Mouse (Mus musculus) heart, postnatal 25 days (tissue): ENCODE measurements at regions not wholly inside any gene's neighbourhood (a gene's known extent, or its start where the extent isn't known, plus 50 kb on each side); places are given as distances from the start of the nearest gene placed in this dataset.
"Not testable (repeated sequence)": the region's sequence is repeated elsewhere in the genome, so short reads cannot be mapped to it uniquely, and the experiment has no call there.

Experiments used
- DNase-seq: peaks from one replicate; pipeline ENCODE4 v3.0.0; 2022; ENCODE audit warnings: low spot score
- intact Hi-C: fragments of 180-260 bp; cut with DNase I; formaldehyde crosslinking; loops from one replicate; pipeline ENCODE4 v1.15.1; 2025

DNA sequence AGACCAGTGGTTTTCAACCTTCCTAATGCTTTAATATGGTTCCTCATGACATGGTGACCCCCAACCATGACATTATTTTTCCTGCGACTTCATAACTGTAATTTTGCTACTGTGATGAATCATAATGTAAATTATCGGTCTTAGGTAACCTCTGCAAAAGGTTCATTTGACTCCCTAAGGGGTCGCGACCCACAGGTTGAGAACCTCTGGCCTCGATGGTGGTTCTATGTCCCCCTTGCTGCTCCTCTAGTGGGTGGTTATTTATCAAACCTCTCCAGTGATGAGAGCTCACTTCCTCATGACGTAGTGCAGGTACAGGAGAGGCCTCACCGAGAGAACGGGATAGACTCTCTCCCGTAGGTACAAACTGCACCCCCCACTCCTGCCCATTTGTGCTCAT is 158.9 kb downstream of the Opa1 start:
- intact Hi-C loops: no loop called here
- no peak for DNase-seq

DNA sequence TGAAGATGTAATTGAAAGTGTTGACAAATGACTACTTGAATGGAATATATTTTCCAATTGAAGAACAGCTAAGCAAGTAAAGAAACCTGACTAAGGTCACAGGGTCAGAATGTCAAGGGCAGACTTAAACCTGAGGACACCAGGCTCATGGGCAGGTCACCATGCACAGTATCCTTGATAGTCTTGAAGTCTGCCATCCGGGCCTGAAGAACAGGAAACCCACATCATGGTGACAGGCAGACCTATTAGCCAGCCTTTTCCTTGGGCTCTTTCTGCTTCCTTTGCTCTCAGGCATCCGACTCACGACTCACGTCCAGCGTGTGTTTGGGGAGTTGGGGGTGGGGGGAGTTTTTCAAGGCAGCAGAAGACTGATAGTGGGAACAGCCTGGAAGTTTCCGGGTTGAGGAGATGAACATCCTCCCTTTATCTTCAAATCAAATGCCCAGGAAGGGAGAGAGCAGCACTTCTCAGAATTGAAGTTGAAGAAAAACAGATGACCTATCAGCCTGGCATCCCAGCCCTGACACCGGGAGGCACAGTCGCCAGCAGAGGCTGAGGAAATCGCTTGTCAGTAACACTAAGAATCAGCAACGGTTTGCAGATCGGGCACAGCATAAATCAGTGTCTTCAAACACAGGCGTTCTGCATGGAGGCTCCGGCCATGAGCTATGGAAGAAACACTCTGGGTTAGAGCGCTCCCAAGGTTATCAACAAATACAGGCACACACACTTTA is 163.5 kb downstream of the Opa1 start:
- intact Hi-C loops: no loop called here
- DNase-seq: no peak

- intact Hi-C loops: no loop called here
- peak; percentile 55 for DNase-seq
These were observed 166.4 kb downstream of the Opa1 start for GRCm38 (mm10) chr16:29745486-29745885.

DNA sequence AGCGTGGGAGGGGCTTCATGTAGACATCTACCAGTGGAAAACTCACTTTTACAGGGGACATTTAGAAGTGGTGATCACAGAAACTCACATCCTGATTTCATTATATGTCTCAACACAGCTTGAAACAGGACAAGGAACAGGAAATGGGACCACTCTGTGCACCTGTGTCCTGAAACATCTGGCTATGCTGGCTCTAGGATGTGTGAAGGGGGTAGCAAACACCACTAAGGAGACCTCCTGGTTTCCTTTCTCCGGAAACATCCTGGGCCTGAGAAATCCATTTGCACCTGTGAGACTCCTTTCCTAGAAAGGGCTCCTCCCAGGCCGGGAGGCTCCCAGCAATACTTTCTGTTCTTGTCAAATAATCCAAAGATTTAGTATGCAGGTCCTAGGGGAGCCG is 167.1 kb downstream of the Opa1 start:
- DNase-seq: no peak
- intact Hi-C loops: no loop called here

- no peak for DNase-seq
- intact Hi-C loops: no loop called here
These were observed 170.0 kb downstream of the Opa1 start for GRCm38 (mm10) chr16:29749167-29749566.

- DNase-seq: no peak
- intact Hi-C loops: no loop called here
These were observed 175.6 kb downstream of the Opa1 start for GRCm38 (mm10) chr16:29754579-29755199.

DNA sequence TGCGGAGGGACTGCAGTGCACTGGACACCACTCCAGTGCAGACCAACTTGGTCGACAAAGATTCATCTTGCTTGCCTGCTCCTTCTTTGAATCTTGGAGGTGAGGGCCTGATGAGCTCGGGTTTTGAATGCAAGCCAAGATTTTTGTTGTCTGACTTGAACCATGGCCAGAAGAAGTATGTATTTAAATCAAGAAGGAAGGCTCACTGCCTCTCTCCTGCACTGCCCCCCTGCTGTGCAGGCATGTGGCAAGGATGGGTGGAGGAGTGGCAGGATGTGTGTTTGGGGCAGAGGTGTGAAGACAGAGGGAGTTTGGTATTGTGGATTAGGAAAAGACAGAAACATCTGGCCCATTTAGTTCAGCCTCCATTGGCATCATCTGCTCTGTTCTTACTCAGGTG is 179.1 kb downstream of the Opa1 start:
- DNase-seq: no peak
- intact Hi-C loops: no loop called here

DNA sequence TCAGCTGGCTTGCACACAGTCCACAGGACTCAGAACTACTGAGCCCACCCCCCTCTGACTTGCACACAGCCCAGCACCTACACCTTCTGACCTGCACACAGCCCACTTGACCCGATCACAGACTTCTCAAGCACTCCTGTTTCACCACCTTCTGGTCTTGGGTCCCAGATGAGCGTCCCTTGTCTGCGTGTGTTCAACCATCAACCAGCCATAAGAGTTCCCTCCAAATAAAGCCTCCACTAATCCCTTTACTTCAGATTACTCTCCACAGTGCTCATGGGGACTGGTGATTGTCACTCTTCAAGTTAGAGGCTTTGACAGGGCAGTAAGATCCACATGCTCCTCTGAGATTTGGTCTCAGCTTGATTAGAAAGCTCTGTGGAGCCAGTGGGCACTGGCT is 180.3 kb downstream of the Opa1 start:
- no peak for DNase-seq
- intact Hi-C loops: no loop called here

DNA sequence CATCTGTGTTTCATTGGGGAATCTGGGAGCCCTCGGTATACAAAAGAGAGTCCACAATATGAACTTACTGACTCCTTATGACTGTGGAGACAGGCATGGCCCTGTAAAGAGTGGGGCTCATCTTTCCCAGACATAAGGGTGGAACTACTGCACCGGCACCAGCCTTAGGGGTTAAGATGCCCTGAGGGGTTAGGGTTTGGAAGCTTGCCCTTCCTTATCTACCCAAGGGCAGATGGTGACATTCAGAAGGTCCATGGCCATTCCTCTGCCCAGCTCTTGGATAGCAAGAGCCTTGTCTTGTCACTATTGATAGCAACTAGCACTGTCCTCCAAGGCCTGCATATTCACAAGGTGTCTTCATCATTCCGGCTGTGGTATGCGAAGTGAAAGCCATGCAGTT is 181.5 kb downstream of the Opa1 start:
- DNase-seq: no peak
- intact Hi-C loops: no loop called here

GRCm38 (mm10) chr16:29761779-29762277 is 182.7 kb downstream of the Opa1 start:
- DNase-seq: peak; percentile 86
- intact Hi-C loops: no loop called here

DNA sequence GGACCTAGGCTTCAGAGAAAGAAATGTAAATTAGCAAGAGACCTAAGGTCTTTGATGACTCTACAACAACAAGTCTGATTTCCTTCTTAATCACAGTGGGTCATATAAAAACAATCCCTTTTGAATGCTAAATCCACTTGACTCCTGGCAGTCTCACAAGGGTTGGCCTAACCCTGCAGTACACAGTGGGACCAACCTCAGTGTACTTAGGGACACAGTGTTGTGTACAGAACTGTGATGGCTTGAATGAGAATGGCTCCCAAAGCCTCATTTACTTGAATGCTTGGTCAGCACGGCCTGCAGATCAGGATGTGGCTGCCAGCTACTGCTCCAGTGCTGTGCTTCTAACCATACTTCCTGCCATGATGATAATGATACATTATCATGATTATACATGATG is 185.2 kb downstream of the Opa1 start:
- no peak for DNase-seq
- intact Hi-C loops: no loop called here

- intact Hi-C loops, DNase-seq: not testable (repeated sequence)
These were observed 186.7 kb downstream of the Opa1 start for GRCm38 (mm10) chr16:29765801-29766200.

GRCm38 (mm10) chr16:29771320-29771719 is 192.2 kb downstream of the Opa1 start:
- intact Hi-C loops: no loop called here
- DNase-seq: no peak

DNA sequence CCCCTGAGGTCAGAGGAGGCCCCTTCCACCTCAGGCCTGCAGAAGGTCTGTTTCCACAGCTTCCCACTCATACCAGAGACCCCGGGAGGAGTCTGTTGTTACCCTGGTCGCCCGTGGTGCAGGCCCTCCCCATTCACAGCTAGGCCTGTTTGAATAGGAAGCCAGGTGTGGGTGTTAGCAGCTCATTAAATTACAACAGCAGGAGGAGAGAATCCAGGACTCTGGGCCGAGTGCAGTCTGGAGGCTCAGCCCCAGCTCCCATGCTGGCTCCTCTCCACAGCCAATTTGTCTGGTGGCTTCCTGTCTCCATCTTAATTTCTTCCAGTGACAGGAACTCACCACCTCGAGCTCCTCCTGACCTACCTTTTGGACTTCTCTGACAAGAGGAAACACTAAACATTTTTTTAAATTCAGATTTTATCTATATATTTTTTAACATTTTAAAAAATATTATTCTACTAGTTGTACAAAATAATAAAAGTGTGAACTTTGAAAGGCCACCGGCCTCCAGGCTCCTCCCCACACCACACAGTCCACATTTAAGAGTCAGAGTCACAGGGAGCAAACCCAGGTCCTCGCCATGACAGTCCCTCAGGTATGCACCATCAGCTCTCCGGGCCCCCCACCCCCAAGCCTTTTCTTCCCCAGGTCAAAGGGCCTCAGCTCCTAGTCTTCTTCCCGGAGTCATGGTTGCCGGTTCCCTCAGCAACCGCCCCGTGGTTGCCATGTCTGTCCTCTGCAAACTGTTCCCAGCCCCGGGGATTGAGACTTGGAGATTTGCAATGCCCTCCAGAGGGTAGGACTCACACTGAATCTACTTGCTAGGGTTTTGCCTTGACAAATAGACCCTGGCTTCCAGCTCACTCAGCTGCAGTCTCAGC is 192.8 kb downstream of the Opa1 start:
- intact Hi-C loops: no loop called here
- no peak for DNase-seq

GRCm38 (mm10) chr16:29772609-29772988 is 193.5 kb downstream of the Opa1 start:
- intact Hi-C loops: no loop called here
- no peak for DNase-seq

- intact Hi-C loops: no loop called here
- no peak for DNase-seq
These were observed 193.9 kb downstream of the Opa1 start for GRCm38 (mm10) chr16:29773056-29773455.

DNA sequence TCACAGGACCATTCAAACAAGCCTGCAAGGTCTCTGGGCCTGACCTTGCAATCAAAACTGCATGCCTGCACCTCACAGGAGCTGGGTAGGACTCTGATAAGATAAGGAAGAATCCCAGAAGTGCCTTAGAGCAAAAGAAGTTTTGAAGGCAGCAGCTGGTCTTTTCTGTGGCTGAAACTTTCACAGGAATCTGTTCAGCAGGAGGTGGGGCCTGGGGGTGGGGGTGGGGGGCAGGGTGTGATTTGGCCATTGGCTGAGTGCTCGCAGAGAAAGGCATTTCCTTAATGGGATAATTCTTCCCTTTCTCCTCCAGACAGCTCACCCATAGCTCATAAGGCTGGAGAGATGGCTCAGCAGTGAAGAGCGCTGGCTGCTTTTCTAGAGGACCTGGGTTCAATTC is 195.8 kb downstream of the Opa1 start:
- no peak for DNase-seq
- intact Hi-C loops: no loop called here

DNA sequence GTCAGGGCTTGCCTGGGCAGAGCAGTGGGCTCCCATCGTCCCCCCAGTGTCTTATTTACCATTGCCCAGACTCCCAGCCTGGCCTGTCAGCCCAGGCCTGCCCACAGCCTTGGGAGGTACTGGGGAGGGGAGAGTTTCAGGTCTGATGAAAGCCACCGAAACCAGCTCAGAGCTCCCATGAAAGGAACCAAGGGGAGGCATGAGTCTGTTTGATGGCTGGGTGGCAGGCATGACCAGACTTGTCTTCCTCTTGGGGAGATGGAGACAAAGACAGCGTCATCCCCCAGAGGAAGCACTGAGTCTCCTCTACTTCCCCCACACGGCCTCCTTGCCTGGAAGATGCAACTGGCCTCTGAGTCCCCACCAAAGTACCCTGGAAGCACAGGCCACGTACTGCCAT is 196.7 kb downstream of the Opa1 start:
- intact Hi-C loops: no loop called here
- no peak for DNase-seq

DNA sequence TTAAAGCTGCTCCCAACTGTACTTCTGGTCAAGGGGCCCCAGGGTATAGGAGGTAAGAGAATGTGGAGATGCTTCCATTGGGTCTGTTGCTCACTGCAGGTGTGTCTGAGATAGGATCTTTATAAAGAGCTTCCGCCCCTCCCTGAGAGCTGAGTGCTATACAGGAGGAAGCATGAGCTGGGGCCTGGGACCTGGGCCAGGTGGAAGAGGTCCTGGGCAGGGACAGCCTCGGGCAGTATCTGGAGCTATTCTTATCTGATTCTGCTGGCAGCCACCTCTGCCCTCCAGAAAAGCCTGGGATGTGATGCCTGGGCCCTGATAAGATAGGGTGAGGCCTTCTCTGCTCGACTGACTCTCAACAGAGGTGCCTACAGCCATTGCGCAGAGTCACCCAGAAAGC is 203.3 kb downstream of the Opa1 start:
- DNase-seq: no peak
- intact Hi-C loops: no loop called here

DNA sequence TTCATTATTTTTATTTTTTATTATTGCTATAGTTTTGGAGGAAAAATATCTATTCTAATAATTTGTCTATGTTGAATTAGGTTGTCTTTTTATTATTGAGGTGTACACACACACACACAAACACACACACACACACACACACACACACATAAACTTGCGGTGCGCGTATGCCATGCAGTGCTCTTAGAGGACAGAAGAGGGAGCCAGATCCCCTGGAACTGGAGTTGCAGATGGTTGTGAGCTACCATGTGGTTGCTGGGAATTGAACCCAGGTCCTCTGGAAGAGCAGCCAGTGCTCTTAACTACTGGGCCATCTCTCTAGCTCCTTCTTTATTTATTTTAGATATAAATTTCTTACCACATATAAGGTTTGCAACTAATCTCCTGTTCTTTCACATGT is 206.0 kb downstream of the Opa1 start:
- no peak for DNase-seq
- intact Hi-C loops: no loop called here

DNA sequence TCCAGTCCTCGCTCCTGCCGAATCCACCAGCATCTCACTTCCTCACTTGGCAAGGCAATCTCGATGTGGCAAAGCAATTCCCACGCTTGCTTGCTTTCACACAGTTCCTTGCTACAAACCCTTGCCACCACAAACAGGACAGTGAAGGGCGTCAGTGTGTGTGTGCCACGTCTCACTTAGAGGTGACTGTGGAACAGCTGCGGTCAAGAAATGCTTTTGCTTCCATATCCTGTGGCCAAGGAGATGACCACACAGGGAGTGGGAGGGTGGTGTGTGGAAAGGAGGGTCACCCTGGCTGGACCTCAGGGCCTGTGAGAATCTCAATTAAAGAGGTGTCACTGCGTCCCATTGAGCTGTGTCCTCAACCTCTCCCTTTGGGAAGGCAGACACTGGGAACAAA is 207.4 kb downstream of the Opa1 start:
- no peak for DNase-seq
- intact Hi-C loops: no loop called here
